Mouse (Mus musculus) intestine, embryonic 16.5 days (tissue): ENCODE measurements around the gene Vav2. TPM values are rescaled to one million over a fixed set of nuclear protein-coding genes. Genes with fewer than 3 reads are reported as not detected.
A peak's percentile ranks its signal among the peaks of the same experiment; 100 is the strongest.

Experiments used
- ATAC-seq: fragments of 200-750 bp; cut with Nextera tagmentation; 2 replicates; pipeline ENCODE4 v1.8.0; 2017; ENCODE audit warnings: moderate TSS enrichment, moderate library complexity
- H3K27ac ChIP-seq: fragments of 300-500 bp; sonication (generic); 2 replicates; pipeline ENCODE4 v1.5.1; 2014; ENCODE audit warnings: mild to moderate bottlenecking, low read length
- H3K27me3 ChIP-seq: fragments of 300-500 bp; sonication (generic); replicated peaks from 2 replicates; pipeline ENCODE4 v1.6.1; 2014; ENCODE audit warnings: low read length, control low read depth, mixed read lengths; ENCODE audit not compliant: control insufficient read depth, insufficient read depth
- H3K36me3 ChIP-seq: fragments of 300-500 bp; sonication (generic); 2 replicates; pipeline ENCODE4 v1.6.1; 2014; ENCODE audit warnings: low read length, control low read depth; ENCODE audit not compliant: control insufficient read depth, insufficient read depth
- H3K4me1 ChIP-seq: fragments of 300-500 bp; sonication (generic); 2 replicates; pipeline ENCODE4 v1.6.1; 2014; ENCODE audit warnings: low read length, control low read depth, mixed read lengths; ENCODE audit not compliant: control insufficient read depth, insufficient read depth
- H3K4me2 ChIP-seq: fragments of 300-500 bp; sonication (generic); 2 replicates; pipeline ENCODE4 v1.6.1; 2014; ENCODE audit warnings: low read depth, low read length, control low read depth
- H3K4me3 ChIP-seq: fragments of 300-500 bp; sonication (generic); 2 replicates; pipeline ENCODE4 v1.5.1; 2014; ENCODE audit warnings: mild to moderate bottlenecking, low read length
- H3K9ac ChIP-seq: fragments of 300-500 bp; sonication (generic); 2 replicates; pipeline ENCODE4 v1.6.1; 2014; ENCODE audit warnings: low read depth, low read length
- H3K9me3 ChIP-seq: fragments of 300-500 bp; sonication (generic); 2 replicates; pipeline ENCODE4 v1.6.1; 2016; ENCODE audit warnings: low read length, control low read depth; ENCODE audit not compliant: control insufficient read depth
- WGBS: fragments of 180-500 bp; shearing (Covaris S2); extraction: QIAGEN DNeasy Blood & Tissue Kit; methylation state at CpG from one replicate; pipeline ENCODE4 v1.1.7; 2014; 5-methylcytosine and 5-hydroxymethylcytosine counted together
- polyA plus RNA-seq: library from polyadenylated mRNA; unstranded; fragments of >200 nt; fragmentation: Nextera tagmentation; extraction: Ambion mirVana; gene quantifications from 2 replicates; pipeline ENCODE4 v1.2.1, GENCODE M21; 2015

Gene Vav2
- polyA plus RNA-seq, 1 experiment from 2014 or later, result 4.8 TPM

DNA sequence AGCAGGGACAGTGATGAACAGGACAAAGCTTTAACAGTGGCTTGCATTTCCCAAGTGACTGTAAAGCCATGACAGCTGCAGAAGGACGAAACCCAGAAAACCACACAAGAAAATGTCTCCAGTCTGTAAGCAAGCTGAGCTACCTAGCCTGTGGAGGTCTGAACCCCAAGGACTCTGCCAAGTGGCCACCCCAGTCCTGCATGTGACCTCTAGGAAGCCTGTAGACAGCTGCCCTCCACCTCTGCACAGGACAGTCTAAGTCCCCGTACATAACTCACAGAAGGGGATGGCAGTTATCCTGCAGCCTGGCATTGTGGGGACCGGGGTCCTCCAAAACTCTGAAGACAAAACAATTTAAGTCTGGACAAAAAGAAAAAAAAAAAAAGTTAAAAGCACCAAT lies 19.1 kb upstream of the Vav2 start:
- H3K36me3 ChIP-seq, result peaks cover 23% of the 10 kb centered on the region
- H3K27me3 ChIP-seq, result no peaks in the 10 kb centered on the region
- H3K4me1 ChIP-seq, result 0 out of 2 replicates have a peak, but pooled peaks cover 8% of the 10 kb centered on the region
- H3K9ac ChIP-seq, result no peak overlapping the region
- no peak for ATAC-seq
- 86% methylated on average over 3 of the region's 3 CpGs for WGBS
- no peaks in the 10 kb centered on the region for H3K9me3 ChIP-seq
- no peak overlapping the region for H3K4me3 ChIP-seq
- H3K4me2 ChIP-seq, result no peak overlapping the region
- H3K27ac ChIP-seq, result no peak overlapping the region

DNA sequence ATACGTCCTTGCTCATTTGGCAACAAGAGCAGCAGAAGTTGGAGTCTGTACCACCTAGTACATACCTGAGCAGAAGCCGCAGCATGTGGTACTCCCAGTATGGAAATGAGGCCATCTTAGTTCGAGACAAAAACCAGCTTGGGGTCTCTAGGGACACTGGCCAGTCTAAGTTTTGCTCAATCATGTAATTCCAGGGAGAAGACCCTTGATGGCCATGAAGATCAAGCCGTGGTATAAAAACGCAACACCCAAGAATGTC lies 16.5 kb upstream of the Vav2 start:
- peaks cover 12% of the 10 kb centered on the region for H3K36me3 ChIP-seq
- ATAC-seq, result no peak
- no peak overlapping the region for H3K4me2 ChIP-seq
- whole genome bisulfite sequencing, result 76% methylated on average over 5 of the region's 5 CpGs
- H3K4me1 ChIP-seq, result peaks cover 9% of the 10 kb centered on the region; the same call in 1 of the 2 replicates
- no peaks in the 10 kb centered on the region for H3K27me3 ChIP-seq
- H3K4me3 ChIP-seq, result no peak overlapping the region
- no peaks in the 10 kb centered on the region for H3K9me3 ChIP-seq
- no peak overlapping the region for H3K27ac ChIP-seq
- no peak overlapping the region for H3K9ac ChIP-seq

DNA sequence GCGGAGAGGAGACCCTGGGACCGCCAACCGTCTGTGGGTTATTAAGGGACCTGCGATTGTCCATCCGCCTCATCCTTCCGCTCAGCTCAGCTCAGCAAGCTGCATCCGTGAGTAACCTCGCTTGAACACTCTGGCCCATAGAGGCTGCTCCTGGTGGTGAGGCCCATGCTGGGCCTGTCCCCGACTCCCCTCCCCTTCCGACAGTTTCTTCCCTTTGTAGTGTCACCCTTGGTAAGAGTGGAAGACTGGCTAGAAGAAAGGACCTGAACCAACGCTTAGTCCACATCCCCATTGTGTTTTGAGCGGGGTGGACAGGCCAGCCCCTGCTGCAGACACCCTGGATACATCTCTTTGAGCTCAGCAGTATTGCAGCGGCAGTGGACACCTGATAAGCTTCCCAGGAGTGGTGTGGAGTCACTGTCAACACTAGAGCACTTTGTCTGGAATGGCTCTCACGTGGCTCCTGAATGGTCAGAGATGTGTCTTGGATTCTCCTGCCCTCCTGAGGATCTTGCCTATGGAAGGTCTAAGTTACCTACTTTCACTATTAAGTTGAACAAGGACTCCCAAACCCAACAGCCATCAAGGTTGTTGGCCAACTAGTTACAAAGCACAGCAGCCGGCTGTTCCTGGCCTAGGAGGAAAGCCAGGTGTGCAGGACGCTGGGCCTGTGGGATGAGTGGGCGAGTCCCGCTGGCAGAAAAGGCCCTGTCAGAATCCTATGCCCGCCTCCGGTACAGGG lies 16.0 kb upstream of the Vav2 start:
- 31% methylated on average over 20 of the region's 20 CpGs for WGBS

DNA sequence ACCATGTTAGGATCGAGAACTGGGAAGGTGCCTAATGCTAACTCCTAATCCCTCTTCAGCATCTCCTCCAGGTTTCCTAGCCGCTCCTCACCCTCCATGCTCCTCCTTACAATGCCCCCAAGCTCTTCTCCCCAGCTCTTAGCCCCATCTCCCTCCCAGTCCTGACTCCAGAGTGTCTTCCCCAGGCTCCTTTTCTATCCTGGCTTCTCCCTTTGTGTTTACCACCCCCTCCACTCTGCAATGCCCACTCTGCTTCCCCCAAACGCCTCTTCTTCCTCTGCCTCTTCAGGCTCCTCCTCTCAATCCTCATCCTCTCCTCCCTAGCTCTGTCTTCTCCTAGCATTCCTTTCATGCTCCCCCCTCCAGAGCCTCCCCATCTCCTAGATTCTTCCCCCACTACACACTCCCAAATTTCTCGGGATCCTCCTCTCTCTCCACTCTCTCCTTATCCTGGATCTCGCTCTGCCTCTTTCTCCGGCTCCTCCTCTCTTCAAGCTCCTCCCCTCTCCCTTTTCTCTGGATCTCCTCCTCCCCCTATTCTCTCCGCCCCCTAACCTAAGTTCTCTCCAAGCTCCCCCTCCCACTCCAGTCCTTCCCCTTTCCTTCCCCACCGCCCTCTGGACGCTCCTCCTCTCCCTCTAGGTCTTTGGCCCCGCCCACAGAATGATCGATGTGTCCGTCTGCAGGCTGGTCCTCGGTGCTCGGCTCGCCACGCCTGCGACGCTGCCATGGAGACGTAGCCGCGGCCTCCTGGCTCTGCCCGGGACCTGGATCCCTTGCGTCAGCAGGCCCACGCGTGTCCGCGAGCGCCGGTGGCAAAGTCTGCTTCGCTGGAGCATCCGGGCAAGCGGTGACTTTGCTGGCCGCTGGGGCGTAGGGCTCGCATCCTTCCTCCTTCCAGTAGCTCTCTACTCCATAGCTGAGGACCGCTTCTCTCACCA lies 15.2 kb upstream of the Vav2 start, which contains the start of gene Brd3os:
Brd3os (plus strand) TSS at position 558 of the 941 bp plus-strand sequence.
- peak within 1 kb of the TSS; percentile 69 for H3K9ac ChIP-seq

More for the DNA sequence above, 16.0 kb upstream of the Vav2 start:
- peak overlapping the region; percentile 86 for H3K4me2 ChIP-seq
- H3K4me3 ChIP-seq, result peak overlapping the region; percentile 59
- H3K9me3 ChIP-seq, result no peaks in the 10 kb centered on the region
- peak overlapping the region; percentile 69 for H3K9ac ChIP-seq
- H3K36me3 ChIP-seq, result peaks cover 7% of the 10 kb centered on the region; the same call in 1 of the 2 replicates
- no peaks in the 10 kb centered on the region for H3K27me3 ChIP-seq
- H3K27ac ChIP-seq, result peak overlapping the region; percentile 3
- ATAC-seq, result peak; percentile 51
- peaks cover 11% of the 10 kb centered on the region; the same call in 1 of the 2 replicates for H3K4me1 ChIP-seq

DNA sequence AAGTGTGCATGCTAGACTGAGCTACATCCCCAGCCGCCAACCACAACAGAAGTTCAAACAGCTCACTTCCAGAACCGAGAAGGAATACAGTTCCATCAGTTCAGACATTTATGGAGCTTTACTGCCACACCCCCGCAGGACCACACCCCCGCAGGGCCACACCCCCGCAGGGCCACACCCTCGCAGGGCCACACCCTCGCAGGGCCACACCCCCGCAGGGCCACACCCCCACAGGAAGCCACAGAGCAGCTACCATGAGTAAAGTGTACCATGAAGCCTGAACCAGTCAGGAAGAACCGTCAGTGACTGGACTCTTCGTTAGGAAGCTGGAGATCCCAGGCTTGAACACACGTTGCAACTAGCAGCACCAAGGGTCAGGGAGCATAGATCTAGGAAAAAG lies 11.4 kb upstream of the Vav2 start:
- H3K9me3 ChIP-seq, result no peaks in the 10 kb centered on the region
- no peaks in the 10 kb centered on the region for H3K36me3 ChIP-seq
- WGBS, result 18% methylated on average over 11 of the region's 11 CpGs
- no peaks in the 10 kb centered on the region for H3K27me3 ChIP-seq
- H3K27ac ChIP-seq, result no peak overlapping the region
- no peak for ATAC-seq
- H3K4me1 ChIP-seq, result peaks cover 9% of the 10 kb centered on the region; the same call in 1 of the 2 replicates
- no peak overlapping the region for H3K9ac ChIP-seq
- no peak overlapping the region for H3K4me3 ChIP-seq
- H3K4me2 ChIP-seq, result no peak overlapping the region

More for the DNA sequence above, 15.2 kb upstream of the Vav2 start, which contains the start of gene Brd3os:
- ATAC-seq, result peak; percentile 89
- peaks cover 11% of the 10 kb centered on the region; the same call in 1 of the 2 replicates for H3K4me1 ChIP-seq
- no peaks in the 10 kb centered on the region for H3K27me3 ChIP-seq
- peak within 1 kb of the TSS; percentile 59 for H3K4me3 ChIP-seq
- H3K4me2 ChIP-seq, result peak within 1 kb of the TSS; percentile 86
- H3K36me3 ChIP-seq, result peaks cover 5% of the 10 kb centered on the region; the same call in 1 of the 2 replicates
- no peaks in the 10 kb centered on the region for H3K9me3 ChIP-seq
- WGBS, result 1% methylated on average over 36 of the region's 36 CpGs
- H3K27ac ChIP-seq, result peak within 1 kb of the TSS; percentile 39

DNA sequence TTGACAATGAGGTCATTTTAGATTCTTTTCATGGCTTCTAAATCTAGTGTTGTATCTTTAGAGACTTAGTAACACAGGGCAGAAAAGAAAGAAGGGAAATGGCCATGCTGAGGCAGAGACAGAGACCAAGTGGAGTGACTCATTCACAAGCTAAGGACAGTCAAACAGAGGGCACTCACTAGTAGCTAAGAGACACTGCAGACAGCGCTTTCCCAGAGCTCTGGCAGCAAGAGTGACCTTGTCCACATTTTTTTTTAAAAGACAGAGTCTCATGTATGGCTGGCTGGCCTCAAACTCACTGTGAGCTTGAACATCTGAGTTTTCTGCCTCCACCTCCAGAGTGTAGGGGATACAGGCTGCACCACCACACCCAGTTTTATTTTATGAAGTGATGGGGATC lies 11.0 kb upstream of the Vav2 start:
- H3K4me2 ChIP-seq, result no peak overlapping the region
- no peak overlapping the region for H3K4me3 ChIP-seq
- H3K9ac ChIP-seq, result no peak overlapping the region
- no peaks in the 10 kb centered on the region for H3K27me3 ChIP-seq
- no peak overlapping the region for H3K27ac ChIP-seq
- H3K36me3 ChIP-seq, result no peaks in the 10 kb centered on the region
- H3K4me1 ChIP-seq, result peaks cover 5% of the 10 kb centered on the region; the same call in 1 of the 2 replicates
- ATAC-seq, result no peak
- WGBS, result 62% methylated on average over 1 of the region's 1 CpGs
- no peaks in the 10 kb centered on the region for H3K9me3 ChIP-seq

DNA sequence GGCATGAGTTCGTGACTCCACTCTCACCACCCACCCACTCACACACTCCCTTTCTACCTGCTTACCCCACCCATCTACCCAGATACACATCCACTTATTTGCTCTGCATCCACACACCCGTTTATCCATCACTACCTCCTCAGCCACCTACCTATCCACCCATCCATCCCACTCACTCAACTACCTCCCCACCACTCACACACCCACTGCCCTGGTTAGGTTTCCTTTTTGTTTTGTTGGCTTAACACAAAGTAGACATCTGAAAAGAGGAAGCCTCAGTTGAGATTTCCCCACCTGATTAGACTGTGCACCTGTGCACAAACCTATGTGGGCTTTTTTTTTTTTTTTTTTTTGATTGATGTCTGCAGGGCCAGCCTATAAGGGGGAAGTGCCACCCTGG lies 5.8 kb upstream of the Vav2 start:
- Histone ChIP-seq H3K27ac (no peak overlapping the region), H3K4me1 (peaks cover 4% of the 10 kb centered on the region), H3K4me3 (no peak overlapping the region), H3K27me3 (no peaks in the 10 kb centered on the region), H3K36me3 (no peaks in the 10 kb centered on the region), H3K4me2 (no peak overlapping the region), H3K9me3 (no peaks in the 10 kb centered on the region), H3K9ac (no peak overlapping the region)
- 67% methylated on average over 2 of the region's 2 CpGs for WGBS
- ATAC-seq, result no peak

DNA sequence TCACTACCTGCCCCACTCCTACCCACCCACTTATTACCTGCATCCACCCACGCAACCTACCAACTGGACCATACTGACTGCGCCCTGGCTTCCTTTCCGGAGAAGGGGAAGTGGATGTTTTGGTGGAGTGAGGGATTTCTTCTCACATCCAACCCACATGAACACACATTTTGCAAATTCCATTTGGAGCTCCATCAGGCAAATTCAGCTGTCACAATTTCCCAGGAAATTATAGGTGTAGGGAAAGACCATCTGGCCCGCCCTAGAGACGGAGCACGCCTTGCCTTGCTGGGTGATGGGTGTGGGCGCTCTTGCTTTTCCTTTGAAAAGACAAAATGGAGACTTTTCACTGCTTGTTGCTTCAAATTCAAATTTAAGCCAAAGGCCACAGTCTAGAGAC lies 3.8 kb upstream of the Vav2 start:
- Histone ChIP-seq H3K4me3 (no peak overlapping the region), H3K4me1 (peaks cover 10% of the 10 kb centered on the region), H3K9me3 (no peaks in the 10 kb centered on the region), H3K36me3 (no peaks in the 10 kb centered on the region), H3K27me3 (no peaks in the 10 kb centered on the region), H3K27ac (no peak overlapping the region), H3K9ac (no peak overlapping the region), H3K4me2 (no peak overlapping the region)
- no peak for ATAC-seq
- 90% methylated on average over 7 of the region's 7 CpGs for WGBS

DNA sequence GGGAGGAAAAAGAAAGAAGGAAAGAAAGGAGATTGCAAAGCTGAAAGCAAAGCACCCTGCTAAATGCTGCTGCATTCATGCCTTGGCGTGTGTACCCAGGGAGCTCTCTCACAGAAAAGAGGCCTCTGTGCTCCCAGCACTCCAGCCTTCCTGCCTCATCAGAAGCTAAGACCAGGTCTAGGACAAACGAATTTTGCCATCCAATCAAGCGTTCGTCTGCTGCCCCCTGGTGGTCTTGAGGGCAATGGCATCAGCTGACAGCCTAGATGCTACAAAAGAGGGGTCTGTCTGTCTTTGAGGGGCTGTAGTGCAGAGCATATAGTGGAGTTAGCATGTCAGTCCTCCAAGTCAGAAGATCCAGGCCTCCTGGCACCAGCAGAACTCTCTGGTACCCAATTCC lies 1.2 kb upstream of the Vav2 start:
- no peak overlapping the region for H3K9ac ChIP-seq
- ATAC-seq, result no peak

More for the DNA sequence above, 1.2 kb upstream of the Vav2 start:
- Histone ChIP-seq H3K4me3 (no peak overlapping the region), H3K4me2 (no peak overlapping the region), H3K9me3 (no peaks in the 10 kb centered on the region), H3K27ac (no peak overlapping the region), H3K27me3 (no peaks in the 10 kb centered on the region), H3K4me1 (peaks cover 29% of the 10 kb centered on the region), H3K36me3 (no peaks in the 10 kb centered on the region)
- WGBS, result 0% methylated on average over 4 of the region's 4 CpGs
